Mouse (Mus musculus): ENCODE measurements around the gene Rspo4. TPM values are rescaled to one million over a fixed set of nuclear protein-coding genes. Genes with fewer than 3 reads are reported as not detected.

Gene Rspo4
- 0.79 TPM for polyA plus RNA-seq (2015; fragmentation: Illumina TruSeq; extraction: RNeasy Lipid Tissue Mini Kit (QIAGEN cat#74804); ENCODE audit: insufficient read depth, low read depth, low replicate concordance)

GRCm38 (mm10) chr2:151842648-151843226 is at the start of gene Rspo4:
Gene Rspo4 (plus strand): TSS chr2:151842927.

GRCm38 (mm10) chr2:151910919-151911500 is 68.3 kb downstream of the Rspo4 start, which contains the start of gene Angpt4:
Gene Angpt4 (plus strand): TSS chr2:151911210.

Other genes starting within 250 kb of the Rspo4 start
- 1.0 TPM for gene Snph, start 210.3 kb upstream of the Rspo4 start, polyA plus RNA-seq (2015; fragmentation: Illumina TruSeq; extraction: RNeasy Lipid Tissue Mini Kit (QIAGEN cat#74804); ENCODE audit: insufficient read depth, low read depth, low replicate concordance)
- gene Rad21l, start 174.4 kb upstream of the Rspo4 start, polyA plus RNA-seq (2015; fragmentation: Illumina TruSeq; extraction: RNeasy Lipid Tissue Mini Kit (QIAGEN cat#74804); ENCODE audit: insufficient read depth, low read depth, low replicate concordance): not detected
- gene Tmem74b, start 140.9 kb upstream of the Rspo4 start, polyA plus RNA-seq (2015; fragmentation: Illumina TruSeq; extraction: RNeasy Lipid Tissue Mini Kit (QIAGEN cat#74804); ENCODE audit: insufficient read depth, low read depth, low replicate concordance): not detected
- 5.0 TPM for gene Psmf1, start 98.7 kb upstream of the Rspo4 start, polyA plus RNA-seq (2015; fragmentation: Illumina TruSeq; extraction: RNeasy Lipid Tissue Mini Kit (QIAGEN cat#74804); ENCODE audit: insufficient read depth, low read depth, low replicate concordance)
- gene Angpt4, start 68.3 kb downstream of the Rspo4 start, polyA plus RNA-seq (2015; fragmentation: Illumina TruSeq; extraction: RNeasy Lipid Tissue Mini Kit (QIAGEN cat#74804); ENCODE audit: insufficient read depth, low read depth, low replicate concordance): 1.0 TPM
- 4.0 TPM for gene Fam110a, start 137.3 kb downstream of the Rspo4 start, polyA plus RNA-seq (2015; fragmentation: Illumina TruSeq; extraction: RNeasy Lipid Tissue Mini Kit (QIAGEN cat#74804); ENCODE audit: insufficient read depth, low read depth, low replicate concordance)
- gene Slc52a3, start 153.6 kb downstream of the Rspo4 start, polyA plus RNA-seq (2015; fragmentation: Illumina TruSeq; extraction: RNeasy Lipid Tissue Mini Kit (QIAGEN cat#74804); ENCODE audit: insufficient read depth, low read depth, low replicate concordance): 1.3 TPM
- not detected for gene Scrt2, start 238.6 kb downstream of the Rspo4 start, polyA plus RNA-seq (2015; fragmentation: Illumina TruSeq; extraction: RNeasy Lipid Tissue Mini Kit (QIAGEN cat#74804); ENCODE audit: insufficient read depth, low read depth, low replicate concordance)